Mouse (Mus musculus) MN1 (cell line): ENCODE measurements around the gene Zmpste24.

ENCODE experiments used
- DNase-seq: peaks from one replicate; pipeline ENCODE4 v3.0.0-alpha.2; 2016; ENCODE audit warnings: low spot score

Zmpste24 gene

DNA sequence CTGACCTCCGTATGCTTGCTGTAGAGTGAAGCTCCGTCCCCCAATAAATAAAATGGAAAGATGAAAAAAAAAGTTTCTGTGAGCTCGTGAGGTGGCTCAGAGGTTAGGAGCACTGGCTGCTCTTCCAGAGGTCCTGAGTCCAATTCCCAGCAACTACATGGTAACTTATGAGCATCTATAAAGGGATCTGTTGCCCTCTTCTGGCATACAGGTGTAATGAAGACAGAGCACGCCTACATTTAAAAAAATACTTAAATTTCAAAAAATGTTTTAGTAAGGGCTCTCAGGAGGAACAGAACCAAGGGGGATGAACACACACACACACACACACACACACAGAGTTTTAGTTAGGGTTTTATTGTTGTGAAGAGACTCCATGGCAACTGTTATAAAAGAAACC, 66.6 kb downstream of the Zmpste24 start:
- no peak for DNase-seq

DNA sequence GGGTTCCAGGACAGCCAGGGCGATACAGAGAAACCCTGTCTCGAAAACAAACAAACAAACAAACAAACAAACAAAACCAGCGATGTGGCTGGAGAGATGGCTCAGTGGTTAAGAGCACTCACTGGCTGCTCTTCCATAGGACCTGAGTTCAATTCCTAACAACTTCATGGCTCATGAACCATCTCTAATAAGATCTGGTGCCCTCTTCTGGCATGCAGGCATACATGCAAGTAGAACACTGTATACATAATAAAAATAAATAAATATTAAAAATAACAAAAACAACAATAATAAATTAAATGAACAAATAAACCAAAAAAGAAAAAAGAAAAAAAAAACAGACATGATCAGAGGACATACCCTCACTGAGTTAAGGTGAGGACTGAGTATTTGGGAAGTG, 68.4 kb downstream of the Zmpste24 start:
- DNase-seq, result no peak

DNA sequence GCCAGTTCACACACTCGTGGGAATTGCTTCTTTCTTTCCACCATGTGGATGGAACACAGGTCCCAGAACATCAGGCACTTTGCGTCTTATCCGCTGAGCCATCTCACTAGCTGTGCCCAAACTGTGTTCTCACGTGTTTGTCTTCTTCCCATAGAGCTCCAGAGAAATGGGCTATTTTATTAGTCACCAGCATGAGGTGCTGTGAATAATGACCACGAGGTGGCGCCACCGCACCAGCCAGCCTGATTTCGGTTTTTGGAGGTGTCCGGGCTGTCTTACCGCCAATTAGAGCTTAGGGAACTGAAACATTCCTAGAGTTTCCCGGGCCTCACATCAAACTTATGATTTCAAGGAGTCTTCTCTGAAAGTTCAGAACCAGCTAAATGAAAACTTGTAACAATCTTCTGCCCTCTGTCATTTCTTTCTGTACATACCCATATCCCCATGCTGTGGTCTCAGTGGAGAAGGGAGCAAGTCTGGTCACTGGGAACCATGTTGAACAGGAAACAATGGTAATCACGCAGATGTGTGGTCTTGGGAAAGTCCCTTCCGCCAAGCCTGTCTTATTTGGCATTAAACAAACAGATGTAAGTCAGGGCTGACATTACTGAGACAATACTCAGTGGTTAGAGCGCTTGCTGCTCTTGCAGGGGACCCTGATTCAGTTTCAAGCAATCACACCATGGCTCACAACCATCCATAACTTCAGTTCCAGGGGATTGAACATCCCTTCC, 69.2 kb downstream of the Zmpste24 start:
- DNase-seq, result no peak

DNA sequence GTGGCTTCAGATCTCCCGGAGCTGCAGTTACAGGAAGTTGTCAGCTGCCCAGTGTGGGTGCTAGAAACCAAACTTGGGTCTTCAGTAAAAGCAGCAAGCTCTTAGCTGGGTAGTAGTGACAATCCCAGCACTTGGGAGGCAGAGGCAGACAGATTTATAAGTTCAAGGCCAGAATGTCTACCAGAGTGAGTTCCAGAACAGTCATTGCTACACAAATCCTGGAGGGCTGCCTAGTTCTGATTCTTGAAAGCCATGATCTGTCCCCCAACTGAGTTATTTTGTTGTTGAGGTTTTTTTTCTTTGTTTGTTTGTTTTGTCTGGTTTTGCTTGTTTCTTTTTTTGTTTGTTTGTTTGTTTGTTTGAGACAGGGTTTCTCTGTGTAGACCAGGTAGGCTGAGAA, 69.9 kb downstream of the Zmpste24 start:
- DNase-seq, result no peak

DNA sequence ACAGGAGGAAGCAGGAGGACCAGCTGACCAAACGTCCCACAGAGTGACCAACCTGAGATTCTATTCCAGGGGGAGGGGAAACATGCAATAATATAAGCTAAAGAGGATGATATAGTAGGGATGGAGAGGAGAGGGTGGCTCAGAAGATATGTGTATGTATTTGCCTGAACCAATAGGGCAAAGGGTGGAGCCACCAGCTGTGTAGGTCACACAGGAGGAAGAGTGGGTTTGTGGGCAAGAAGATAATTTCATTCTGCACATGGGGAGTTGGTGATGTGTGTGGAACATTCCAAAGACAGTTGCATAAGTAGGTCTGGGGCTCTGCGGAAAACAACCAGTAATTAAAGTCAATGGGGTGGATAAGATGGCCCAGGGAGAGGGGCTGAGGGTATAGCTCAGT, 72.4 kb downstream of the Zmpste24 start:
- DNase-seq, result no peak

DNA sequence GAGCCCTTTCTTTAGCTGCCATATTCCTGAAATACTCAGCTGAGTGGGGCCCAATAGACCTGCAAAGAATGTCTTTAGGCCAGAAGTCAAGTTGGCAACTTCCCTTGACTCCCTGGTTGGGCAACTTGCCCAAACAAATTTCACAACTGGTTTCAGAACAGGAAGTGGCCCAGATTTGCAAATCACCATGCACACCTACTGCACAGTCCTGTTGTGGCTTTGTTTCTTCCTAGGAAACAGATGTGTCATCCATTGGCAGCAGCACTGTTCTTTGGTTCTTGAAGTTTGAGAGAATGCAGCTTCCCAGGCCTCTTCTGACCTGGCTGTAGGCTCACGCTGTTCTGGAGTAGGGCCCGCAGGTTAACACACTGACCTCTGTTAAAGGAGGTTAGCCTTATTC, 74.1 kb downstream of the Zmpste24 start:
- DNase-seq, result no peak

DNA sequence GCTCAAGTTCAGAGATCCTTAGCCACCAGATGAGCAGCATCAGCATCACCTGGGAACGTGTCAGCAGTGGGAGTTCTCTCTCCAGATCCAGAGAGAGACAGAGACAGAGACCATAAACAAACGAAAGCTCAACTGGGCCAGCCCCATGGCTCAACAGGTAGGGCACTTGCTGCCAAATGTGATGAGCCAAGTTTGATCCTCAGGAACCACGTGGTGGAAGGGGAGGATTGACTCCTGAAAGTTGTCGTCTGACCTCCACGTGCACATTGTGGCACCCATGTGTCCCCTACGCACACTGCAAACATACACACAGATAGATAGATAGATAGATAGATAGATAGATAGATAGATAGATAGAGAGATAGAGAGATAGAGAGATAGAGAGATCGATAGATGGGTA, 74.6 kb downstream of the Zmpste24 start:
- DNase-seq, result no peak

DNA sequence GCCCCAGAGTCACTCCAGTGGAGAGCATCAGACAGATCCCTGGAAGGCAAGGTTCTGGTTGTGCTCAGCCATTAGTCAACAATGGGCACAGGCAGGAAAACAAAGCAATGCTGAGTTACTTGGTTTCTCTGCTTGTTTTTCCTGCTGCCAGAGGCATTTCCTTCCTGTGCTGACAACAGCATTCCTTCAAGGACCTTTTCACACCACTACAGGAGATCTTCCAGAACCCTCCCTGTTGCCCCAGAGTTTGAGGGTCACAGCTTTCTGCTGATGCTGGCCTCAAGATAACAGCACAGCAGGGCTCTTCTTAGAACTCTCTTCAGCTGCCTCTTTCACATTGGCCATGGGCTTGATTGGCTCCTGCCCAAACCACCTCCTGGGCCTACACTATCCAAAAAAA, 76.1 kb downstream of the Zmpste24 start:
- DNase-seq, result no peak

DNA sequence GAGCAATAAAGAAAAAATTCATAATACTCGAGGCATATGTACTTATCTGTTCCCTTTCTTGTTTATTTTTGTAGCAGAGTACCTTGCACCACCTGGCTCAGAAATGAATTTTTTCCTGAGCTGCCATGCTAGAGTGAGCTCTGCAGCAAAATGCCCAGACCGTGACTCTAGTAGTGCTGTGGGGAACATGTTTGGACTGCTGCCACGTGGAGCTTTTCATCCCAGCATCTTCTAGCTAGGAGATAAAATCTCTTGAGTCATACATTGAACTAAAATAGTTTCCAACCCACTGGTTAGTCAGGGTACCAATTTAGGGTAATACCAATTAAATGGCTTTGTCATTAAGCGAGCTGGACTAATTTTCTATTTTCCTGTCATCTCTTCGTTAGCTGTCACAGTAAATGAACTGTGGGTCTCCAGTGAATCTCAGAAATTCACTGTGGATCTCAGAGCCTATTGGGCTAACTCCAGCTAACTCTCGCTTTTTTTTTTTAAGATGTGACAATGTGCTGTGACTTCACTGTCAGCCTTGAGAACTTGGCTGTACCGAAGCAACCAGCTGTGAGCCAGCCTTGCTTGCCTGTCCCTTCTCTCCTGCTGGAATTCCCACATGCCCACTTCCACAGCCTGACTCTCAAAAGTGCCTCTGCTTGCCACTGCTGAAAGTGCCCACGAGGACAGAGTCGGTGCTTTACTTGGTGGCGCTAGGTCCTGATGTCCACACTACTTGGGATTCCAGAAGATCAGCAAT, 77.8 kb downstream of the Zmpste24 start:
- peak; percentile 28 for DNase-seq

DNA sequence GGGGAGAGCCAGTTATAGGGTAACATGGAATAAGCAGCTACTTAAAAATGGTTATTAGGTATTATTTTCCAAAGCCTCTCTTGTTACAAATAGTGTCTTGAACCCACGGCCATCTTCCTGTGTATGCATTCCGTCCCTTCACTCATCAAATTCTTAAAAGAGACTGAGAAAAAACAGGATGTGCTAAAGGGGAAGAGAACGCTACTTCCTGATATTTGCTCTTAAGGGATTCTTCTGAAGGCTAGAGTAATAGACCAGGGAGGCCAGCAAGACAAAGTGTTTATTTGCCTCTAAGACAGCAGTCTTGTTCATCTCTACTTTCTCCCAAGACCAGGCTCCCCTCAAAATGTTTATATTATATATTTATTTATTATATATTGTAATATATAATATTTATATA, 79.8 kb downstream of the Zmpste24 start:
- DNase-seq, result no peak

DNA sequence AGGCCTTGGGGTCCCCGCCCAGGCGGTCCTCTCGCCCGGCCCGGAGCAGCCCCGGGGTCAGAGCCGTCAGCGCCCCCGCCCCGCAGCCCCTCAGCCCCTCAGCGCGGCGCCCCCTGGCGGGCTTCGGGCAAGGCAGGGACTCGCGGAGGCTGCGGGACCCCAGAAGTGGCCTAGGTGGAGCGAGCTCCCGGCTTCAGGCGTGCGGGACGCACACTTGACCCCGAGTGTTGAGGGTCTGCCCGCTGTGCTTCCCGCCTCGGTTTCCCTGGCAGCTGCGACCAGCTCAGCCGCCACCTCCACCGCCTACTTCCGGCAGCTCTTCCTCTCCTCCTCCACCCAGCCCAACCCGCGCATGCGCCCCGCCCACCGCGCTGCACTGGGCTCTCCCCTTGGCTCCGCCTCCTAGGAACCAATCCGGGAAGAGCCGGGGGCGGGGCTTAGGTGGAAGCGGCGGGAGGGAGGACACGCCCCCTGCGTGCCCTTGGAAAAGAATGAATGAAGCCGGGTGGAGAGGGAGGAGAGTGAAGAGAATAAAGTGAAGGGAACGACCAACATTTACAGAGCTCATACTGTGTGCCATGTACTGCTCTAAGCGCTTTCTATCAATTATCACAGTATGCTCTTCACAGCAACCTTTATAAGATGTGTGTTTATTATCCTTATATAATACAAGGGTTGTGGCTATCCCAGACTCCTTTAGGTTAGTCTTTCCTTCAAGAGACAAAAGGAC, 80.9 kb downstream of the Zmpste24 start, which contains the start of gene Smap2:
Gene Smap2 (minus strand): TSS at position 320 of the 730 bp plus-strand sequence.
- DNase-seq, result peak; percentile 91

DNA sequence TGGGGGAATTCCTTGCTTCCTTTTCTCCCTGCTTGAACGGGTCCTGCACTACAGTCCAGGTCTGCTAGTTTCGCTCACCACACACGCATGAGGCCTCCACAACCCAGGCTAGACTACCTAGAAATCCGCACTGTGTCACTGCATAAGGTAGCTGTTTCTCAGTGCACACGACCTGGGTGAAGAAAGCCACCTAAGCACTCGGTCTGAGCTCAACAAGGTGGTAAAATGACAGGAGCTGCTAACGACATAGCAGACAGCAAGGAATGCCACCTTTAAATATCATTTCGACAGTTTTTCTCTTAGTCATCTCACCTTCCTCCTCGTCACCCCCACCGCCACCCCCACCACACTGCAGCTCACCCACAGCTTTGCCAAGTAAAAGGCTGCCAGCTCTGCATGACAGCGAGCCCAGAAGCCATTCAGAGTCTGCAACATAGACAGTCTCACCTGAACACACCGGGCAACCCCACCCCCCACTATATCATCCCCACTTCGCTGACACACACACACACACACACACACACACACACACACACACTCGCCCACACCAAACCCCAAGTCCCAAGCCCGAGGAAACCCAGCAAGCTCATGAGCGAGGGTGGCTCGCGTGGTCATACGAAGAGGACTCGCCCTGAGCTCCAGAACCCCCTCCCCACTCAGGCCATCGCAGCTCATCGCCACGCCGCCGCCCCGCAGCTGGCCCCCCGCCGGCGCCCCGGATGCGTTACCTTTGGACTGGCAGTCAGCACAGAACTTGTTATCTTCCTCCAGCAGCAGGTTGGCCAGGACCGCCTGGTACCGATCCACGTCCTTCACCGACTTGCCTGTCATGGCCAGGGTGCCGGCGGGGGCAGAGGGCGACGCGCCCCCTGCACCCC, 81.8 kb downstream of the Zmpste24 start:
- no peak for DNase-seq

DNA sequence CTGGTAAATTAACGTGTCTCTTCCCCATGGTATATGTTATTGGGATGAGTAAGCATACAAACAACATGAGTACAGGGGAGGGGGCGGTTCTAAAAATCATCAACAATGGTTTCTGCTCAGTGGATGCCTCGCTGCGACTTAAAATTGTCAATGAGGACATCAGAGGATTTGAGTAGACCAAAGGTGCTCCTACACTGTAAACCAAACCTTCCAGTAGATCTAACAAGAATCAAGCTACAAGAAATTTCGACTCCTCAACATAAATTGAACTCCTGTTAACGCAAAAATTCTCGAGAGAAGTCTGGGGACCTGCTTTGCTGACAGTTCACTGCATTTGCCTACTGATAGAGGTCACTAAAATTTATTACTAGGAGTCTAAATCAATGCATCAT, 82.8 kb downstream of the Zmpste24 start:
- DNase-seq, result no peak

DNA sequence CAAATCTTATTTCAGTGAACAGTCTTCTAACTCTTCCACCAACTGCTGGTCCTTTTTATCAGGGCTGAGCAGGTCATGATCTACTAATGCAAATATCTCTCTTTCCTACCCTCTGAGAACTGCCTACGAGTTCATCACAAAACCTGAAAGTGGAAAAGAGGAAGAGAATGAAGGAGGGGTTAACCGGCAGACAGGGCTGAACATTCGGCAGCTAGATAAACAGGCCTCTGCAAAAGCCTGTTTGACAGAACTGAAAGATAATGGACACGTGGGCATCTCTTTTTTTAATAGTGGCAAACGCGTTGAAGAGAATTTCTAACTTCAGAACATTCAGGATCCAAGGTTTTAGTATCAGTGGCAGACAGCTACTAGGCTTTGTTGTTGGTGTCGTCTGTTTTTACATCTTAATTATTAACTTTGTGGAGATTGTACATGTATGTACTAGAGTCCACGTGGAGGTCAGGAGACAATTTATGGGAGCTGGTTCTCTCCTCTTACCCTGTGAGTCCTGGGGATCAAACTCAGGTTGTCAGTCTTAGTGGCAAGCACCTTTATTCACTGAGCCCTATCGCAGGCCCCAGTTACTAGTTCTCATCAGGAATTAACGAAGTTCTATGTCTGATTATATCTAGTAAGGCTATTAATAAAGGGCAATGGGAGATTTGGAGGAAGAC, 83.3 kb downstream of the Zmpste24 start:
- no peak for DNase-seq

DNA sequence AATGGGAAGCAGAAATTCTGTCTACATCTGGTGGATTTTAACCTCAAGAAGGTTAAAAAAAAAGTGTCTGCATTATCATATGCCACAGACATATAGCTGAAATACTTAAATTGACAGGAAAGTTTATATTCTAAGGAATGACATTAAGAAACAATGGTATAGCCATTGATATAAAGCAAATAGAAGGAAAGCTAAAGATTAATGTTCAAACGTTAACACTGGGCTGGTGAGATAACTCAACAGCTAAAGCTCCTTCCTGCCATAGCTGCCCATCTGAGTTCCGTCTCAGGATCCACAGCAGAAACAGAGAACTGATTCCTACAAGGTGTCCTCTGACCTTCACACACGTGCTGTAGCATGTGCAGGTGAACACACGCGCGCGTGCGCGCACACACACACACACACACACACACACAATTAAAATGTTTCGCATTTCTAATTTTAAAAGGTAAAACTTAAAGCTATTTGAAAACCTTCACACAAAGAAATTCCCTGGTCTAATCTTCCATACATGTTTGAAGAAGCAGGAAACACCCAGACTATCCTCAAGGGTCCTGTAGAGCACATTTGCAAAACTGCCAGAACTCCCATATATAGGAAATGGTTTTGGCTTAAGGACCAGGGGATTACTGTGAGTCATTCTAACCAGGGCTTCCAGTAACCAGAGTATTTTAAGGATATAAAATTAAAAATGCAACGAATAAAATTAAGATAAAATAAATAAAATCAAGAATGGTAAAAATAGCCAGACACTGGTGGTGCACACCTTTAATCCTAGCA, 87.1 kb downstream of the Zmpste24 start:
- no peak for DNase-seq
